Mouse (Mus musculus) stomach, embryonic 15.5 days (tissue): Measurements from ENCODE around the gene Gm29666. TPM values are rescaled to one million over a fixed set of nuclear protein-coding genes. Genes with fewer than 3 reads are reported as not detected.

Source experiments
- ATAC-seq: fragments of 200-750 bp; cut with Nextera tagmentation; 2 replicates; pipeline ENCODE4 v1.8.0; 2017; ENCODE audit warnings: low read depth, moderate number of reproducible peaks, moderate TSS enrichment; ENCODE audit not compliant: insufficient read depth, low FRiP score
- H3K27ac ChIP-seq: fragments of 300-500 bp; sonication (generic); 2 replicates; pipeline ENCODE4 v1.5.1; 2015; ENCODE audit warnings: mild to moderate bottlenecking, inconsistent platforms
- H3K27me3 ChIP-seq: fragments of 300-500 bp; sonication (generic); replicated peaks from 2 replicates; pipeline ENCODE4 v1.6.1; 2015; ENCODE audit warnings: inconsistent platforms
- H3K36me3 ChIP-seq: fragments of 300-500 bp; sonication (generic); 2 replicates; pipeline ENCODE4 v1.6.1; 2015; ENCODE audit warnings: inconsistent platforms
- H3K4me1 ChIP-seq: fragments of 300-500 bp; sonication (generic); 2 replicates; pipeline ENCODE4 v1.6.1; 2015; ENCODE audit warnings: inconsistent platforms
- H3K4me2 ChIP-seq: fragments of 300-500 bp; sonication (generic); 2 replicates; pipeline ENCODE4 v1.6.1; 2015; ENCODE audit warnings: mild to moderate bottlenecking, inconsistent platforms
- H3K4me3 ChIP-seq: fragments of 300-500 bp; sonication (generic); replicated peaks from 2 replicates; pipeline ENCODE4 v1.5.1; 2015; ENCODE audit warnings: inconsistent platforms
- H3K9ac ChIP-seq: fragments of 300-500 bp; sonication (generic); 2 replicates; pipeline ENCODE4 v1.6.1; 2015; ENCODE audit warnings: inconsistent platforms
- H3K9me3 ChIP-seq: fragments of 300-500 bp; sonication (generic); 2 replicates; pipeline ENCODE4 v1.6.1; 2016; ENCODE audit warnings: inconsistent platforms
- WGBS: fragments of 180-500 bp; shearing (Covaris S2); methylation state at CpG from one replicate; pipeline ENCODE4 v1.1.7; 2015; 5-methylcytosine and 5-hydroxymethylcytosine counted together
- polyA plus RNA-seq: library from polyadenylated mRNA; unstranded; fragments of >200 nt; fragmentation: Nextera tagmentation; extraction: Ambion mirVana; gene quantifications from 2 replicates; pipeline ENCODE4 v1.2.1, GENCODE M21; 2015

Gm29666 gene
- polyA plus RNA-seq = 0.64 and 0.77 TPM in 2 replicates

DNA sequence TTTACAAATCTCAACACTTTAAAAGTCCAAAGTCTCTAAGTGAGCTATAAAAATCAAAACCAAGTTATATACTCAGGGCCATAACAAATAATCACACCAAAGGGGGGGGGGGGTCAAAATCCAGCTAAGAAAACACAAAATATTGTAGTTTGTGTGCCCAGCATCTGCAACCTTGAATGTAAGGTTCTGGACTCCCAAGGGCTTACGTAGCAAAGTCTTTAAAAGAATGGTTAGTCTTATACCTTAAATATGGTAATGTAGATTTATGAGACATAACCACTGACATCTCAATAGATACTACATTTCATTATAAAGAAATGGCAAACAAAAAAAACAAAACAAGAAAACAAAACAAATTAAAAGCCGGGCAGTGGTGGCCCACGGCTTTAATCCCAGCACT, at the start of gene Gm29666:
TSS of gene Gm29666 (minus strand) at position 101 of the 400 bp plus-strand sequence.
- no peak within 1 kb of the TSS for H3K27ac ChIP-seq
- H3K27me3 ChIP-seq = no peaks in the 10 kb centered on the region
- H3K4me3 ChIP-seq = no peak within 1 kb of the TSS
- no peaks in the 10 kb centered on the region for H3K9me3 ChIP-seq
- H3K9ac ChIP-seq = no peak within 1 kb of the TSS
- 97% methylated on average over 3 of the region's 3 CpGs for WGBS
- H3K36me3 ChIP-seq = no peaks in the 10 kb centered on the region
- H3K4me2 ChIP-seq = no peak within 1 kb of the TSS
- no peaks in the 10 kb centered on the region; the same call in 1 of the 2 replicates for H3K4me1 ChIP-seq
- ATAC-seq = no peak

DNA sequence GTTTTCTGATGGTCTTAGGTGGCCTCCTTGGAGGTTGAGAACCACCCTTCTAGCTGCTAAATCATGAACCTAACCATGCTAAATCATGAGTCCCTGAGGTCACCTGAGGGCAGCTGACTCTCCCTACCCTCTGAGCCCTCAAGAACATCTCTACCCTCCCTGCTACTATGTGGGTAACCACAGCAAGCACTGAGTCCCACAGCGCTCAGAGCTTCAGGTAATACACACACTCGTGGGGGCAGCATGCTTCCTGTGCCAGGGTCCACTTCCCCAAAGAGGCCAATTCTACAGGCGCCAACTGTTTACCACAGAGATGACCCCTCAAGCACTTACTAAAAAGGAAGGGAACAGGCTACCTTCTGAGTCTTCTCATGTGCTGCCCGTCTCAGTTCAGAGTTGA, 48.7 kb upstream of the Gm29666 start:
- H3K9ac ChIP-seq = no peak overlapping the region
- no peaks in the 10 kb centered on the region for H3K36me3 ChIP-seq
- WGBS = 81% methylated on average over 4 of the region's 4 CpGs
- H3K27me3 ChIP-seq = no peaks in the 10 kb centered on the region
- H3K4me3 ChIP-seq = no peak overlapping the region
- H3K9me3 ChIP-seq = no peaks in the 10 kb centered on the region
- no peak for ATAC-seq
- H3K4me1 ChIP-seq = 0 out of 2 replicates have a peak, but pooled peaks cover 2% of the 10 kb centered on the region
- no peak overlapping the region for H3K4me2 ChIP-seq
- H3K27ac ChIP-seq = no peak overlapping the region

DNA sequence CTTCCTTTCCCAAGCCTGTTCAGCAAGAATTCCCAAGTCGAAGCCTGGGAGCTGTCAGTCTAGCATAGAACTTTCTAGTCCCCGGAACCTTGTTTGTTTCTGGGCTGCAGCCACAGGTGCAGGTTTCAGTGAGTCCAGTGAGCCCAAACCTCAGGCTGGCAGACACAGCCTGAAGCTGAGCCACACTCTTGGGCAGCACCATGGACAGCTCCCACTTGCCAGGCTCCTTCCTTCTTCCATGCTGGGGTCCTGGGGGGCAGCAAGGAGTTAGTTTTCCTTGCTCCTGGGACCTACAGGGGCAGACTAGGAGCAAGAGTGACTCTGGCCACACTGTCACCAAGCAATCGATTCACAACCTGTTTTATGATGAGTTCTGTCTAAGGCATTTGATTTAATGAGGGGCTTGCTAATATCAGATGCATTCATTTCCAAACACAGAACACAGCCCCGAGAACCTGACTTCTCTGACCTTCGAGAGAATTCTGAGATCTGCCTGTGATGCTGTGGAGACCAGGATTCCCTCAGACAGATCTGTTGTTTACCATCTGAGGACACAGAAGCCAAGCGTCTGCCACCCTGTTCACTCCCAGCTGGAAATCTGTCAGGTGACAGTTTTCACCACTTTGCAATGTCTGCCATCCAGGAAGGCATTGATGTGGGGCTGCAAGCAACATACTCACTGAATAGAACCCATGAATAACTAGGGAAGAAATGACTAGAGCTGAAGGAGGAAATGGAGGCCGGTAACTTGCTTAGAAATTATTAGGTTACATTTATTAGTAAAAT, 45.9 kb upstream of the Gm29666 start:
- no peak overlapping the region for H3K4me2 ChIP-seq
- ATAC-seq = no peak
- H3K9me3 ChIP-seq = no peaks in the 10 kb centered on the region
- H3K4me1 ChIP-seq = no peaks in the 10 kb centered on the region
- 49% methylated on average over 7 of the region's 7 CpGs for WGBS
- no peaks in the 10 kb centered on the region for H3K27me3 ChIP-seq
- no peaks in the 10 kb centered on the region for H3K36me3 ChIP-seq
- no peak overlapping the region for H3K27ac ChIP-seq
- H3K9ac ChIP-seq = no peak overlapping the region
- H3K4me3 ChIP-seq = no peak overlapping the region

DNA sequence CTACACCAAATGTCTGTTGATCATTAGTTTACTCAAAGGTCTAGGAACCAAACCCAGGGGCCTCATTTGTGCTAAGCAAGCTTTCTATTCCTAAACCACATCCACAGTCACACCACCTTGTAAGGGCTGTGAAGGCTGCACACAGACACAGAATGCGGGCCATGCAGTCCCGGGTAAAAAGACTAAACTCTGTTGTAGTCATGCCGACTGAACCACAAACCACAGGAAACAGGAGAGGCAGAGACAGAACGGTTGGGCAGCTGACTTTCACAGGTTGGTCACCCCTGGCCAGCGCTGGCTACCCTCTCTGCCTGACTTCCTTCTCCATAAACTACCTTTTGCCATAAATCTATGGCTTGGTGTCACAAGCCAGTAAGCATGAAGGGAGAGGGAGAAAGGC, 44.9 kb upstream of the Gm29666 start:
- WGBS = 80% methylated on average over 5 of the region's 5 CpGs
- no peak for ATAC-seq

DNA sequence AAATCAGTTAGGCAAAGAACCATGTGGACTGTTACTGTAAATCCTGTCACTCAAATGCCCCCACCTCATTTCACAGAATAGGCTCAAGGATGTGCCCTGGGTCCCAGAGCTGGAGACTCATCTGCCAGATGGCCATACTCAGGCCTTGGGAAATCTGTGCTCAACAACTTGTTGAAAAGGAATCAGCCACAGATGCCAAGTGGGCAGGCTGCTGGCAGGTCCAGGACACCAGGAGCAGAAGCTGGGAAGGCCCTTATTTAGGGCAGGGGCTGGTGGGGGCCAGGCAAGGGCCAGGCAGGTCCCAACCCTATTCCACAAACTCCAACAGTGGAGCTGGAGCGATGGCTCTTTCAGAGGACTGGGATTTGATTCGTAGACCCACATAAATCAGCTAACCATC, 42.7 kb upstream of the Gm29666 start:
- ATAC-seq = no peak
- Histone ChIP-seq H3K4me2 (no peak overlapping the region), H3K27me3 (no peaks in the 10 kb centered on the region), H3K4me3 (no peak overlapping the region), H3K27ac (no peak overlapping the region), H3K36me3 (no peaks in the 10 kb centered on the region; the same call in 1 of the 2 replicates), H3K9ac (no peak overlapping the region), H3K4me1 (0 out of 2 replicates have a peak, but pooled peaks cover 4% of the 10 kb centered on the region), H3K9me3 (no peaks in the 10 kb centered on the region)
- WGBS = 87% methylated on average over 2 of the region's 2 CpGs

More for the DNA sequence above, 44.9 kb upstream of the Gm29666 start:
- Histone ChIP-seq H3K27ac (no peak overlapping the region), H3K9me3 (no peaks in the 10 kb centered on the region), H3K4me3 (no peak overlapping the region), H3K36me3 (no peaks in the 10 kb centered on the region), H3K9ac (no peak overlapping the region), H3K4me1 (no peaks in the 10 kb centered on the region), H3K4me2 (no peak overlapping the region), H3K27me3 (no peaks in the 10 kb centered on the region)

DNA sequence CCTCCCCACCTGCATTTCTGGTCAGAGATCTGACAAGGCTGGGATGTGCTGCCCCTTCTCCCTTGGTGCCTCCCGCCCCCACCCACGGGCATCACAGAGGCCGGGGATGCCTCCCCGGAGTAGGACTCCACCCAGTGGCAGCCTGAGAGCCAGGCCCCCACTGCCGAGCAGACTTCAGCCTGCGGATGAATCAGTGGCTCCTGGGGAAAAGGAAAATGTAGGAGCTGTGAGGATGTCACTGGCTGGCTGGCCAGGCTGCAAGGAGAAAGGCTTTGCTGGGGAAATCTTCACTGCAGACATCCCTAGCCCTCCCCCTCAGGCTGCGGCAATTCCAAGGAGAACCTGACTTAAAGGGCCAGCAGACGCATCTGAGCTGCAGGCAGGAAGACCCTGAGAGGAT, 40.9 kb upstream of the Gm29666 start:
- H3K36me3 ChIP-seq = peaks cover 2% of the 10 kb centered on the region; the same call in 1 of the 2 replicates
- 38% methylated on average over 8 of the region's 8 CpGs for WGBS
- 0 out of 2 replicates have a peak, but pooled peaks cover 4% of the 10 kb centered on the region for H3K4me1 ChIP-seq
- no peak overlapping the region for H3K9ac ChIP-seq
- H3K9me3 ChIP-seq = no peaks in the 10 kb centered on the region
- H3K4me2 ChIP-seq = no peak overlapping the region
- no peaks in the 10 kb centered on the region for H3K27me3 ChIP-seq
- ATAC-seq = no peak
- H3K4me3 ChIP-seq = no peak overlapping the region
- no peak overlapping the region for H3K27ac ChIP-seq

DNA sequence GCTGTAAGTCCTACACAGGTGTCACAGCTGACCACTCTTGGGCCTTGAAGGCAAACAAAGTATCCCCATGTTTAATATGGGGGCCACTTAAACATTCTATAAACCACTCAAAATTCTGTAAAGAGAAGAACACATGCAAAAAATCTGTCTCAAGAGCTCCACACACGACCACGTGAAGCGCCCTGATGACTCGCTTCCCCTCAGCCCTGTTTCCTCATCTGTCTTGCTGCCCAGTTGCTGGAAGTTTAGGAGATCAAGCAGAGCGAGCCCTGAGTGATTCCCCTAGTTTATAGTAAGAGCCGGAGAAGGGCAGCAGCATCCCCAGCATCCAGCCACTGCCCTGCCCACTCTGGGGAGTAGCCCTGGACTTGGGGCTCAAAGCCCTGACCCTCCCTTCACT, 40.1 kb upstream of the Gm29666 start:
- Histone ChIP-seq H3K9ac (no peak overlapping the region), H3K4me3 (no peak overlapping the region), H3K4me1 (0 out of 2 replicates have a peak, but pooled peaks cover 4% of the 10 kb centered on the region), H3K9me3 (no peaks in the 10 kb centered on the region), H3K27ac (no peak overlapping the region), H3K4me2 (no peak overlapping the region), H3K27me3 (no peaks in the 10 kb centered on the region), H3K36me3 (peaks cover 2% of the 10 kb centered on the region; the same call in 1 of the 2 replicates)
- no peak for ATAC-seq
- WGBS = 64% methylated on average over 6 of the region's 6 CpGs

DNA sequence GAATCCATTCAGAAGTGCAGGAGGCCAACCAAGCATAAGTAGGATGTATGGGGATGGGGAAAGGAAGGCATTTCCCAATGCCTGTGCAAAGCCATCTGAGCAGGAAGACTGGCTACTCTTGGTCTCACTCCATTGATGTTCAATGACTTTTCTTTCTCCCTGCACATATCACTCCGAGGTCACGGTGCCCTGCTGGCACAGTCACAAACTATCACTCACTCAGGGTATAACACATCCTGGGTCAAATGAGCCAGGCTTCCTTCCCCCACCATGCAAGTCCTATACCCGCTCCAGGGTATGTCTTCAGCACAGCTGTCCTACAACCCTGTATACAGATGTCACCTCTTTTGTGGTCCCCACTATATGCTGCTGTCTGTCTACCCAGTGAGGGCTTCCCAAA, 38.5 kb upstream of the Gm29666 start:
- H3K27me3 ChIP-seq = no peaks in the 10 kb centered on the region
- no peak for ATAC-seq
- no peak overlapping the region for H3K27ac ChIP-seq
- no peak overlapping the region for H3K4me3 ChIP-seq
- no peak overlapping the region for H3K4me2 ChIP-seq
- 87% methylated on average over 3 of the region's 3 CpGs for WGBS
- H3K36me3 ChIP-seq = peaks cover 6% of the 10 kb centered on the region; the same call in 1 of the 2 replicates
- H3K9ac ChIP-seq = no peak overlapping the region
- 0 out of 2 replicates have a peak, but pooled peaks cover 4% of the 10 kb centered on the region for H3K4me1 ChIP-seq
- no peaks in the 10 kb centered on the region for H3K9me3 ChIP-seq

DNA sequence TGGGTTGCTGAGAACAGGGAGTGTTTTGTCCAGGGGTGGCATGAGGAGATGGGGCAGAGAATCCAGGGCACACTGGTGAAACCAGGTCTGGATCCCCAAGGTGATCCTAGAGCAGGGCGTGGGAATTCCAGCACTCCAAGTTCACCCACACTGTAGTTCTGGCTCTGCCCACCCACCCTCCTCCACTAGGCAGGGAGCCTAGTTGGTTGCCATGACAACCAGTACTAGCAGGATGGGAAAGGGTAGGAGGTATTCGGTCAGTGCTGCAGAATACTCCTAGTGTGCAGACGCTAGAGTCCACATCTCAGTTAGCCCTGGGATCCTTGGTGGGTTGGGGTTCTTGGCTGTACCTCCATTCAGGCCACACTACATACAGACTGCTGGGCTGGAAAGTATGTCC, 38.0 kb upstream of the Gm29666 start:
- WGBS = 44% methylated on average over 3 of the region's 3 CpGs
- H3K9ac ChIP-seq = no peak overlapping the region
- H3K36me3 ChIP-seq = peaks cover 10% of the 10 kb centered on the region
- no peak overlapping the region for H3K4me2 ChIP-seq
- H3K27ac ChIP-seq = no peak overlapping the region
- ATAC-seq = no peak
- H3K4me1 ChIP-seq = 0 out of 2 replicates have a peak, but pooled peaks cover 4% of the 10 kb centered on the region
- no peaks in the 10 kb centered on the region for H3K27me3 ChIP-seq
- no peak overlapping the region for H3K4me3 ChIP-seq
- H3K9me3 ChIP-seq = no peaks in the 10 kb centered on the region

DNA sequence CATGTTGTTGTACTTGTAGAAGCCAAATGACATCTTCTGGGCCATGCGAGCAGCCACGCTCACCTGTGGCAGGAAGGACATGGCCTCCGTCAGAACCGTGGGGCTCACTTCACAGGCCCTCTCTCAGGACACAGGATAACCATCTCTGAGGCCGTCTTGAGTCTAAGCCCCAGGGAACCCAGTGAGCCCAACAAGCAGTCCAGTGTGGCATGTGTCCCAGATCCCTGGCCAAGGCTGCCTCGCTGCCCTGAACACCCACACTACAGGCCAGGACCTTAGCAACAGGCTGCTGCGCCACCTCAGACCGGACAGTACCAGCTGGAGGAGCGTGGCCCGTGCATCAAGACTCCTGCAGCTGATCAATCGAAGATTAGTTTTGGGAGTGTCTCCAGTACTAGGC, 33.4 kb upstream of the Gm29666 start:
- Histone ChIP-seq H3K27ac (no peak overlapping the region), H3K4me3 (no peak overlapping the region), H3K4me1 (0 out of 2 replicates have a peak, but pooled peaks cover 3% of the 10 kb centered on the region), H3K4me2 (no peak overlapping the region), H3K9me3 (no peaks in the 10 kb centered on the region), H3K36me3 (peaks cover 48% of the 10 kb centered on the region), H3K27me3 (no peaks in the 10 kb centered on the region), H3K9ac (no peak overlapping the region)
- WGBS = 89% methylated on average over 11 of the region's 11 CpGs
- ATAC-seq = no peak

DNA sequence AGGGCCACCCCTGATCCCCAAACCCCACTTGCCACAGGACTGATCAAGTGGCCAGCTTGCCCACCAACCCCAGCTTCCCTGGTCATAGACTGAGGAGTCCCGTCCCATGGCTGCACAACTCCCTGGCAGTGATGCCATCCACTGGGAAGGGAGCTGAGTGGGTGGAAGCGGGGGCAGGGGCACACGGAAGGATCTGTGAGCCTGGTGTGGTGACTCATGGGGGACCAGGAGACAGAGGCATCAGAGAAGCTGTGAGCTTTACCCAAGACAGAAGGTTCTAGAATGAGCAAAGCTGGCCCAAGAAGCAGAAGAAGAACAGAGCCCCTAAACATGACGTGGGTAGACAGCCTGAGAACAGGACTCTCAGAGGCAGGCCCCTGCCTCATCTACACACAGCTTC, 30.2 kb upstream of the Gm29666 start:
- ATAC-seq = no peak
- no peaks in the 10 kb centered on the region for H3K27me3 ChIP-seq
- H3K9me3 ChIP-seq = no peaks in the 10 kb centered on the region
- no peaks in the 10 kb centered on the region for H3K4me1 ChIP-seq
- H3K4me3 ChIP-seq = no peak overlapping the region
- no peak overlapping the region for H3K27ac ChIP-seq
- H3K36me3 ChIP-seq = peaks cover 45% of the 10 kb centered on the region
- no peak overlapping the region for H3K9ac ChIP-seq
- 83% methylated on average over 4 of the region's 4 CpGs for WGBS
- no peak overlapping the region for H3K4me2 ChIP-seq

DNA sequence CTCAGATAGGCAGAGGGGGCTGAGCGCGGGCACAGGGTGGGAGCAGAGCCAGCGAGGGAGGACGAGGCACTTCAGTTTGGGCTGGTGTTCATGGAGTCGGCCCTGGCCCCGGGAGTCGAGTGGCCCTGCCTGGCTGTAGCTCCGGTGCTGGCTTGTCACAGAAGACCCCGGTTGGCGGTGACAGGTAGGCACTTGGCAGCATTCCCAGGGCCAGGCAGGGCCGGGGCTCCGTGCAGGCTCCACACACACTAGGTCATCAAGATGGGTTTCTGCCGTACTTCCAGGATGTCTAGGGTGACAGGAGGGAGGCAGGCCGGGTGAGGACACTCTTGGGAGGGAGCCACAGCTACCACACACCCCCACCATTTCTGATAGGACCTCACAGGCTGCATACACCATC, 29.2 kb upstream of the Gm29666 start:
- H3K4me1 ChIP-seq = no peaks in the 10 kb centered on the region
- H3K4me2 ChIP-seq = no peak overlapping the region
- no peak for ATAC-seq
- no peaks in the 10 kb centered on the region for H3K9me3 ChIP-seq
- H3K9ac ChIP-seq = no peak overlapping the region
- no peak overlapping the region for H3K4me3 ChIP-seq
- no peak overlapping the region for H3K27ac ChIP-seq
- 90% methylated on average over 14 of the region's 14 CpGs for WGBS
- no peaks in the 10 kb centered on the region for H3K27me3 ChIP-seq
- H3K36me3 ChIP-seq = peaks cover 45% of the 10 kb centered on the region
